Mouse (Mus musculus) kidney, adult 2 months (tissue): ENCODE data around the gene Cmbl.

ENCODE experiments used
- CTCF ChIP-seq: fragments of 200-500 bp; conservative IDR thresholded peaks from 2 replicates; pipeline ENCODE4 v1.5.1; 2011; ENCODE audit warnings: low read depth, mild to moderate bottlenecking, control low read depth, low read length, moderate library complexity, mixed read lengths; ENCODE audit not compliant: insufficient read depth, insufficient read length
- POLR2A ChIP-seq: fragments of 200-500 bp; IDR thresholded peaks from one replicate; pipeline ENCODE4 v1.6.1; 2011; ENCODE audit warnings: low read depth, low read length, control low read depth

- TF ChIP-seq CTCF (peak; percentile 59), POLR2A (no peak)
Measured at GRCm38 (mm10) chr15:31602426-31602825, 37.2 kb downstream of the Cmbl start.
